Mouse (Mus musculus) neural tube, embryonic 12.5 days (tissue): ENCODE data around the gene Eif1ad. TPM values are rescaled to one million over a fixed set of nuclear protein-coding genes. Genes with fewer than 3 reads are reported as not detected.
"Not testable (repeated sequence)": the region's sequence is repeated elsewhere in the genome, so short reads cannot be mapped to it uniquely, and the experiment has no call there.

Source experiments
- ATAC-seq: fragments of 200-750 bp; cut with Nextera tagmentation; 2 replicates; pipeline ENCODE4 v1.8.0; 2017; ENCODE audit warnings: low read depth, mild to moderate bottlenecking, moderate TSS enrichment, moderate library complexity; ENCODE audit not compliant: low FRiP score
- H3K27ac ChIP-seq: fragments of 300-500 bp; sonication (generic); 2 replicates; pipeline ENCODE4 v1.5.1; 2016
- H3K27me3 ChIP-seq: fragments of 300-500 bp; sonication (generic); replicated peaks from 2 replicates; pipeline ENCODE4 v1.6.1; 2016; ENCODE audit warnings: mild to moderate bottlenecking
- H3K36me3 ChIP-seq: fragments of 300-500 bp; sonication (generic); 2 replicates; pipeline ENCODE4 v1.6.1; 2016; ENCODE audit warnings: mild to moderate bottlenecking
- H3K4me1 ChIP-seq: fragments of 300-500 bp; sonication (generic); 2 replicates; pipeline ENCODE4 v1.6.1; 2016
- H3K4me2 ChIP-seq: fragments of 300-500 bp; sonication (generic); replicated peaks from 2 replicates; pipeline ENCODE4 v1.6.1; 2016; ENCODE audit warnings: mild to moderate bottlenecking
- H3K4me3 ChIP-seq: fragments of 300-500 bp; sonication (generic); 2 replicates; pipeline ENCODE4 v1.5.1; 2016
- H3K9ac ChIP-seq: fragments of 300-500 bp; sonication (generic); 2 replicates; pipeline ENCODE4 v1.6.1; 2016; ENCODE audit warnings: mild to moderate bottlenecking
- H3K9me3 ChIP-seq: fragments of 300-500 bp; sonication (generic); 2 replicates; pipeline ENCODE4 v1.6.1; 2016; ENCODE audit warnings: mild to moderate bottlenecking
- WGBS: fragments of 180-500 bp; shearing (Covaris S2); methylation state at CpG from one replicate; pipeline ENCODE4 v1.1.7; 2016; 5-methylcytosine and 5-hydroxymethylcytosine counted together
- polyA plus RNA-seq: library from polyadenylated mRNA; unstranded; fragments of >200 nt; fragmentation: Nextera tagmentation; extraction: Ambion mirVana; gene quantifications from 2 replicates; pipeline ENCODE4 v1.2.1, GENCODE M21; 2016

Eif1ad gene
- polyA plus RNA-seq, 1 experiment from 2014 or later: 70.9 TPM

- peaks cover 24% of the 10 kb centered on the region for H3K4me1 ChIP-seq
- H3K9me3 ChIP-seq: no peaks in the 10 kb centered on the region
- 97% methylated on average over 8 of the region's 8 CpGs for WGBS
- no peak for ATAC-seq
- no peak overlapping the region for H3K9ac ChIP-seq
- H3K4me2 ChIP-seq: no peak overlapping the region
- H3K4me3 ChIP-seq: no peak overlapping the region
- H3K36me3 ChIP-seq: peaks cover 61% of the 10 kb centered on the region
- H3K27me3 ChIP-seq: no peaks in the 10 kb centered on the region
- H3K27ac ChIP-seq: no peak overlapping the region
Observed at GRCm38 (mm10) chr19:5384715-5385114, 18.2 kb downstream of the Eif1ad start.

- Histone ChIP-seq H3K4me3 (peak overlapping the region; percentile 100), H3K36me3 (peaks cover 28% of the 10 kb centered on the region), H3K27me3 (no peaks in the 10 kb centered on the region), H3K9ac (peak overlapping the region; percentile 95), H3K9me3 (no peaks in the 10 kb centered on the region), H3K4me2 (peak overlapping the region; percentile 93), H3K4me1 (peaks cover 31% of the 10 kb centered on the region), H3K27ac (peak overlapping the region; percentile 65; the same call in 1 of the 2 replicates)
- ATAC-seq: peak; percentile 57; the same call in 1 of the 2 replicates
- WGBS: under 1% methylated on average over 43 of the region's 43 CpGs
Observed at GRCm38 (mm10) chr19:5388011-5388441, 21.5 kb downstream of the Eif1ad start.

GRCm38 (mm10) chr19:5388588-5389242 is 22.2 kb downstream of the Eif1ad start, which contains the start of gene Sart1:
Gene Sart1, minus strand, starts transcription at chr19:5388703.
- Histone ChIP-seq H3K36me3 (peaks cover 21% of the 10 kb centered on the region), H3K4me3 (peak within 1 kb of the TSS; percentile 100), H3K27me3 (no peaks in the 10 kb centered on the region), H3K27ac (peak within 1 kb of the TSS; percentile 65; the same call in 1 of the 2 replicates), H3K9me3 (no peaks in the 10 kb centered on the region), H3K4me2 (peak within 1 kb of the TSS; percentile 93), H3K9ac (peak within 1 kb of the TSS; percentile 95), H3K4me1 (peaks cover 31% of the 10 kb centered on the region)
- ATAC-seq: peak; percentile 95
- 2% methylated on average over 43 of the region's 43 CpGs for WGBS

GRCm38 (mm10) chr19:5389647-5390046 is 23.1 kb downstream of the Eif1ad start:
- H3K9ac ChIP-seq: 0 out of 2 replicates have a peak overlapping the region, but pooled peaks have one; percentile 29
- H3K27ac ChIP-seq: no peak overlapping the region
- no peaks in the 10 kb centered on the region for H3K27me3 ChIP-seq
- peak overlapping the region; percentile 93 for H3K4me2 ChIP-seq
- no peaks in the 10 kb centered on the region for H3K9me3 ChIP-seq
- H3K4me1 ChIP-seq: peaks cover 31% of the 10 kb centered on the region
- peak overlapping the region; percentile 100 for H3K4me3 ChIP-seq
- WGBS: 50% methylated on average over 12 of the region's 12 CpGs
- H3K36me3 ChIP-seq: peaks cover 12% of the 10 kb centered on the region
- ATAC-seq: no peak

GRCm38 (mm10) chr19:5390416-5390815 is 23.9 kb downstream of the Eif1ad start:
- Histone ChIP-seq H3K4me2 (peak overlapping the region; percentile 93), H3K4me1 (peaks cover 31% of the 10 kb centered on the region), H3K9ac (no peak overlapping the region; the same call in 1 of the 2 replicates), H3K27me3 (no peaks in the 10 kb centered on the region), H3K4me3 (no peak overlapping the region), H3K9me3 (no peaks in the 10 kb centered on the region), H3K27ac (no peak overlapping the region), H3K36me3 (peaks cover 4% of the 10 kb centered on the region; the same call in 1 of the 2 replicates)
- ATAC-seq: no peak
- 82% methylated on average over 8 of the region's 8 CpGs for WGBS

- Histone ChIP-seq H3K36me3 (no peaks in the 10 kb centered on the region), H3K4me2 (no peak overlapping the region), H3K9ac (no peak overlapping the region), H3K4me1 (peaks cover 15% of the 10 kb centered on the region), H3K9me3 (no peaks in the 10 kb centered on the region), H3K27me3 (no peaks in the 10 kb centered on the region), H3K27ac (no peak overlapping the region), H3K4me3 (no peak overlapping the region)
- WGBS: 70% methylated on average over 4 of the region's 4 CpGs
- no peak for ATAC-seq
Observed at GRCm38 (mm10) chr19:5392892-5393291, 26.4 kb downstream of the Eif1ad start.

- Histone ChIP-seq H3K27ac (no peak overlapping the region), H3K36me3 (no peaks in the 10 kb centered on the region), H3K27me3 (no peaks in the 10 kb centered on the region), H3K9me3 (no peaks in the 10 kb centered on the region), H3K9ac (no peak overlapping the region), H3K4me1 (peaks cover 13% of the 10 kb centered on the region), H3K4me2 (no peak overlapping the region), H3K4me3 (no peak overlapping the region)
- ATAC-seq: no peak
- 55% methylated on average over 10 of the region's 10 CpGs for WGBS
Observed at GRCm38 (mm10) chr19:5394168-5394567, 27.6 kb downstream of the Eif1ad start.

GRCm38 (mm10) chr19:5395371-5395770 is 28.8 kb downstream of the Eif1ad start:
- H3K27me3 ChIP-seq: no peaks in the 10 kb centered on the region
- no peaks in the 10 kb centered on the region for H3K9me3 ChIP-seq
- H3K4me3 ChIP-seq: no peak overlapping the region
- ATAC-seq: no peak
- H3K4me2 ChIP-seq: no peak overlapping the region
- 70% methylated on average over 4 of the region's 4 CpGs for WGBS
- H3K4me1 ChIP-seq: peaks cover under 1% of the 10 kb centered on the region
- no peak overlapping the region for H3K9ac ChIP-seq
- H3K27ac ChIP-seq: no peak overlapping the region
- no peaks in the 10 kb centered on the region for H3K36me3 ChIP-seq

GRCm38 (mm10) chr19:5401073-5401472 is 34.5 kb downstream of the Eif1ad start:
- H3K4me3 ChIP-seq, H3K4me2 ChIP-seq, ATAC-seq, H3K36me3 ChIP-seq, H3K4me1 ChIP-seq, H3K9ac ChIP-seq, H3K27me3 ChIP-seq, H3K27ac ChIP-seq, H3K9me3 ChIP-seq: not testable (repeated sequence)
- WGBS: 72% methylated on average over 4 of the region's 4 CpGs

- WGBS: 81% methylated on average over 8 of the region's 8 CpGs
- Histone ChIP-seq H3K9me3 (no peaks in the 10 kb centered on the region), H3K9ac (no peak within 1 kb of the TSS)
Observed at GRCm38 (mm10) chr19:5402293-5402692, 35.8 kb downstream of the Eif1ad start, which contains the start of gene Tsga10ip. Gene Tsga10ip, minus strand, starts transcription at chr19:5402526.

GRCm38 (mm10) chr19:5405924-5406323 is 39.4 kb downstream of the Eif1ad start:
- Histone ChIP-seq H3K36me3 (no peaks in the 10 kb centered on the region), H3K4me3 (peak overlapping the region; percentile 26; the same call in 1 of the 2 replicates), H3K4me2 (peak overlapping the region; percentile 59), H3K27ac (no peak overlapping the region), H3K9ac (peak overlapping the region; percentile 35; the same call in 1 of the 2 replicates), H3K27me3 (no peaks in the 10 kb centered on the region), H3K4me1 (0 out of 2 replicates have a peak, but pooled peaks cover 5% of the 10 kb centered on the region), H3K9me3 (no peaks in the 10 kb centered on the region)
- WGBS: 27% methylated on average over 7 of the region's 7 CpGs
- no peak for ATAC-seq

More at GRCm38 (mm10) chr19:5402293-5402692, 35.8 kb downstream of the Eif1ad start, which contains the start of gene Tsga10ip:
- Histone ChIP-seq H3K4me1 (0 out of 2 replicates have a peak, but pooled peaks cover under 1% of the 10 kb centered on the region), H3K36me3 (no peaks in the 10 kb centered on the region), H3K4me2 (no peak within 1 kb of the TSS), H3K27me3 (no peaks in the 10 kb centered on the region), H3K4me3 (no peak within 1 kb of the TSS), H3K27ac (no peak within 1 kb of the TSS)
- ATAC-seq: no peak

GRCm38 (mm10) chr19:5406531-5407126 is 40.1 kb downstream of the Eif1ad start:
- H3K4me1 ChIP-seq, H3K27me3 ChIP-seq, H3K9me3 ChIP-seq, H3K36me3 ChIP-seq: not testable (repeated sequence)
- Histone ChIP-seq H3K4me2 (peak overlapping the region; percentile 64), H3K9ac (peak overlapping the region; percentile 64), H3K4me3 (peak overlapping the region; percentile 51), H3K27ac (peak overlapping the region; percentile 73; the same call in 1 of the 2 replicates)
- ATAC-seq: peak; percentile 86
- 18% methylated on average over 25 of the region's 25 CpGs for WGBS
